Mouse (Mus musculus) adrenal gland, postnatal 10 days (tissue): ENCODE results near the gene Tent2. TPM values are rescaled to one million over a fixed set of nuclear protein-coding genes. Genes with fewer than 3 reads are reported as not detected.
A peak's percentile ranks its signal among the peaks of the same experiment; 100 is the strongest.

Experiments used
- DNase-seq: peaks from one replicate; pipeline ENCODE4 v3.0.0; 2021; ENCODE audit warnings: mixed read lengths
- total RNA-seq, 2 experiments: library from RNA; stranded (reverse); gene quantifications; 2 replicates each; pipeline ENCODE4 v1.2.3; 2021

Gene Tent2
- total RNA-seq, 2 experiments from 2014 or later: 35.0 to 47.0 TPM

- DNase-seq: peak; percentile 9
These were observed 48.3 kb downstream of the Tent2 start for GRCm38 (mm10) chr13:93143819-93144283.

GRCm38 (mm10) chr13:93141184-93141583 lies 51.0 kb downstream of the Tent2 start:
- no peak for DNase-seq

GRCm38 (mm10) chr13:93138059-93138458 lies 54.1 kb downstream of the Tent2 start:
- no peak for DNase-seq

GRCm38 (mm10) chr13:93137098-93137497 lies 55.1 kb downstream of the Tent2 start:
- no peak for DNase-seq

GRCm38 (mm10) chr13:93136251-93136650 lies 55.9 kb downstream of the Tent2 start:
- DNase-seq: no peak

- no peak for DNase-seq
These were observed 56.7 kb downstream of the Tent2 start for GRCm38 (mm10) chr13:93135501-93135900.

GRCm38 (mm10) chr13:93130674-93131073 lies 61.5 kb downstream of the Tent2 start:
- no peak for DNase-seq

GRCm38 (mm10) chr13:93128961-93129360 lies 63.2 kb downstream of the Tent2 start:
- DNase-seq: no peak

- no peak for DNase-seq
These were observed 63.9 kb downstream of the Tent2 start for GRCm38 (mm10) chr13:93128111-93128860.

GRCm38 (mm10) chr13:93122321-93122720 lies 69.9 kb downstream of the Tent2 start:
- no peak for DNase-seq

- DNase-seq: no peak
These were observed 74.9 kb downstream of the Tent2 start for GRCm38 (mm10) chr13:93117241-93117640.

GRCm38 (mm10) chr13:93102340-93103090 lies 89.7 kb downstream of the Tent2 start:
- DNase-seq: no peak

- no peak for DNase-seq
These were observed 93.6 kb downstream of the Tent2 start for GRCm38 (mm10) chr13:93098596-93098995.

GRCm38 (mm10) chr13:93096643-93097042 lies 95.5 kb downstream of the Tent2 start:
- no peak for DNase-seq

Other genes with a start within 250 kb of the Tent2 start
- gene Cmya5, start 47.7 kb downstream of the Tent2 start, total RNA-seq: 10 to 100 TPM in 1 of 2 experiments, 1 to 10 TPM in 1; 7.8 to 29.4 TPM
- 10 to 100 TPM; 18.7 to 19.1 TPM for gene Homer1, start 107.2 kb upstream of the Tent2 start, total RNA-seq